Mouse (Mus musculus): Measurements from ENCODE around the gene Nup153.

The Nup153 gene

GRCm38 (mm10) chr13:46669620-46670271 lies 58.0 kb downstream of the Nup153 start:
- no peak for DNase-seq (ENCODE audit: low spot score)

DNA sequence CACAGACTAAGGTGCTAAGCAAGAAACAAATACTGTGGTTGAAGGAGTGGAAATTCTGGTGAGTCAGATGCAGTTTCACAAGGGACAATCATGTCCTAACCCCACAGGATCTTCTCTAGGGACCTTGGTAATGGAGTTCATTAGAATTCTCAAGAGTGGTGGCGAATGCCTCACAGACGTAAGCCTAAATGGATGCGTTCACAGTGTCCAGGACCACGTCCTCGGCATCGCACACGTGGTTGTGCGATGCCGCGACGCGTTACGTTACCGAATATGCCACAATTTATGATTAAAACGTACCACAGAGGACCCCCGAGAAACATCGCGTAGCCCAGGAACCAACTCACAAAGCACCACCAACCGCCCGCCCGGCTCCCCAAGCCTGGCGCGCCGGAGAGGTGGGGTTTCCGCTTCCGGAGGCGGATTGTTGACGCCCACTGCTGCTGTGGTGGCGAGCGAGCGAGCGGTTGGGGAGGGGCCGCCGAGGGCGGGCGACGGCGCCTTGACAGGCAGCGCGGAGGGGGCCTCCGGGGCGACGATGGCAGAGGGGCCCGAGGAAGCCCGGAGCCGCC lies 58.6 kb downstream of the Nup153 start, which contains the start of gene Fam8a1:
Gene Fam8a1, plus strand, starts transcription at position 475 of the 572 bp plus-strand sequence.
- peak; percentile 93 for DNase-seq (ENCODE audit: low spot score)

- no peak for DNase-seq (ENCODE audit: low spot score)
Observed at GRCm38 (mm10) chr13:46663461-46663964, 64.2 kb downstream of the Nup153 start.

- DNase-seq (ENCODE audit: low spot score) = no peak
Observed at GRCm38 (mm10) chr13:46659211-46659610, 68.5 kb downstream of the Nup153 start.

DNA sequence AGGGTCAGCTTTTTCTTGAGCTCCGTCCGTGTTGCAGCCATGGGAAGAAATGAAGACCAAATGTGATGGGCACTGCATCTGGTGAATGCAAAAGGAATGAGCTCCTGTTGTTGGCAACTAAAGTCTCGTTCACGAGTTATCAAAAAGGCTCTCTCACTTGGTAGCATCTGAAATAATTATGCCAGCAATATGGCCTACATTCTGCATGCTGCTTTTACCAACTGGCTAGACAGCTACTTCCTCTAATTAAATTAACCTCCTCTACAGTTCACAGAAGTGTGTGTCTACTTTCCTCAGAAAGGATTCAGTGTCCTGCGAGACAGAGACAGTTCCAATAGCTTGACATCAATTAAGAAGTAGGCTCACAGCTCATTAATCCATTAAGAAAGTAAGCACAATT lies 73.2 kb downstream of the Nup153 start:
- DNase-seq (ENCODE audit: low spot score) = peak; percentile 31

DNA sequence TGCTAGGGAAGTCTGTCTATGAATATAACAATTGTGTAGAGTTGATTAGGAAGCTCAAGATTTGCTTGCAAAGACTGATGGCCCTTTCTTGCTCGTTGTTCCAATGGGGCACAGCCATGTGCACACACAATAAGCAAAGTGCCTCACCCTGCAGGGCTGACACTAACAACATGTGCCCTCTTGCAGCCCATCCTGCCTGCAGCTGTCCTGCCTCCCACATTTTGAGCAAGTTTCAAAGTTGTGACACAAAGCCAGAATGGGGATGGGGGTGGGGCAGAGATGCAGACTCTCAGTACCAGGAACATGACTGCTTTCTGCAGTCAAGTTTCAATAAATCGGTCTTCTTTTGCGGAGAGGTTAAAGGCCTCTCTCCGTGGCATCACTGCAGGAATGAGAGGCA lies 74.1 kb downstream of the Nup153 start:
- no peak for DNase-seq (ENCODE audit: low spot score)

GRCm38 (mm10) chr13:46652671-46653070 lies 75.1 kb downstream of the Nup153 start:
- no peak for DNase-seq (ENCODE audit: low spot score)

GRCm38 (mm10) chr13:46651853-46652252 lies 75.9 kb downstream of the Nup153 start:
- DNase-seq (ENCODE audit: low spot score) = no peak

- DNase-seq (ENCODE audit: low spot score) = no peak
Observed at GRCm38 (mm10) chr13:46645476-46645875, 82.3 kb downstream of the Nup153 start.

GRCm38 (mm10) chr13:46644175-46644574 lies 83.6 kb downstream of the Nup153 start:
- no peak for DNase-seq (ENCODE audit: low spot score)

DNA sequence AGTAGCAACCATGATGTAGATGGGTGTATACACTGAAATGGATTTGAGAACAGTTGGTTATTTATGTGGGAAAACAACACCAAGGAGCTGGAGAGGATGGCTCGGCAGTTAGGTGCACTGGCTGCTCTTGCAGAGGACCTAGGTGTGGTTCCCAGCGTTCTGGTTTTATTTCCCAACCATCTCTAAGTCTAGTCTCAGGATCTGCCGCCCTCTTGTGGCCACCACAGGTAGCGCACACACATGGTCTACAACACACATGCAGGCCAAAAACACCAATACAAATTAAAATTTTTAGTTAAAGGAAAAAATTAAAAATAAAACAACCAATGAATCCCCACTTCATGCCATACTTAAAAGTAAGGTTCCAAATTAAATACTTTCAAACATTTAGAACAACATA lies 85.4 kb downstream of the Nup153 start:
- no peak for DNase-seq (ENCODE audit: low spot score)

GRCm38 (mm10) chr13:46640608-46641468 lies 86.9 kb downstream of the Nup153 start:
- DNase-seq (ENCODE audit: low spot score) = peak; percentile 58

GRCm38 (mm10) chr13:46634133-46634488 lies 93.6 kb downstream of the Nup153 start:
- peak; percentile 39 for DNase-seq (ENCODE audit: low spot score)

DNA sequence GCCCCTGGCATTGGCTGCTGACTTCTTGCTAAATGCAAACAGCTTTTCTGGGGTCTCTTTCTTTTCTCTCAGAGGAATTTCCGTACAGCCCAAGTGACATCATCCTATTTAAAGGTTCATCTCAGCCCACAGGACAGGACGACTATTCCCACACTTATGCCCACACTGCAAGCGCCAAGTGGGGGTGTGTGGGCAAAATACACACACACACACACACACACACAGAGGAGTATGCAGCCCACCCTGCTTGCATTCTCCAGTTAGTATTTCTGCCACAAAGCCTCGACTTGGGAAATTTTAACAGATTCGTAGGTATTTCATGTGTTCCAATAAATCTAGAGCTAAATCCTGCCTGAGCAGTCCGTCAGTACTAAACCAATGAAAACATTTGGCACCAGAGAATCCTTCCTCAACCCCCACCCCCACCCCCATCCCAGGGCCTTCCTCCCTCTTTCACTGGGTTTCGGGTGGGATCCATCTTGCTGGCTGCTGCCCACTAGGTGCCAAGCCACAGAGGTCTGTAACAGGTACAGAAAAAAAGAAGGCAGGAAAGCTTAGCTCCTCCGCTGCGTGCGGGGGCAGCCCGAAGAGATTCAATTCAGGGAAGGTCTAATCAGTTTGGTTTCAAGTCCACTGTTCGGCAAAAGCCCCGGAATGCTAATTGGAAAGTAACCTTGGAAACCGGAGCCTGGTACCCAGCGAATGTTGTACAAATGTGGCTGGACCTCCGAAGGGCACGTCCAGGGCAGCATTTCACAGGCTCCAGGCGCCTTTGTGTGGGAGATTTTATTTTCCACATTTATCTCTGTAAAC lies 94.2 kb downstream of the Nup153 start:
- DNase-seq (ENCODE audit: low spot score) = peak; percentile 50

DNA sequence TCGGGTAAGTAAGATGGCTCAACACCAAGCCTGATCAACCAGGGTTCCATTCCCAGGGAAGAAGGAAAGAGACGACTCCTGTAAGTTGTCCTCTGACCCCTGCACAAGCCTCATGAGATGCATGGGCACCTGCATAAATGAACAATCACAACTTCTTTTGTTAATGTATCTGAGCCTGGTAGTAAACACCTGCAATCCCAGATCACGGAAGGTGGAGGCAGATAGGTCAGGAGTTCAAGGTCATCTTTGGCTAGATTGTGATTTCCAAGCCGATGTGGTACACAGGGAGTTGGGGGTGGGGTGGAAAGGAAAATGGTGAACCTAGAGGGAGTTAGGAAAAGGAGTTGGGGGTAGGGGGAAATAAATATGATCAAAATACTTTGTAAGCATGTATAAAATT lies 94.9 kb downstream of the Nup153 start:
- no peak for DNase-seq (ENCODE audit: low spot score)
